Mouse (Mus musculus) ovary, postnatal 36 days (tissue): ENCODE data around the gene Fry.

Experiments
- DNase-seq: peaks from one replicate; pipeline ENCODE4 v3.0.0; 2022; ENCODE audit warnings: low spot score, mixed read lengths

Fry gene

GRCm38 (mm10) chr5:150118455-150119241 lies at the start of gene Fry:
Gene Fry (plus strand): TSS chr5:150118645.
- peak; percentile 93 for DNase-seq

- no peak for DNase-seq
These were observed 48.4 kb upstream of the Fry start for GRCm38 (mm10) chr5:150070086-150070485.

GRCm38 (mm10) chr5:150071738-150072137 lies 46.7 kb upstream of the Fry start:
- no peak for DNase-seq

- DNase-seq: no peak
These were observed 38.3 kb upstream of the Fry start for GRCm38 (mm10) chr5:150079866-150080797.

- no peak for DNase-seq
These were observed 35.7 kb upstream of the Fry start for GRCm38 (mm10) chr5:150082696-150083095.

- DNase-seq: no peak
These were observed 35.3 kb upstream of the Fry start for GRCm38 (mm10) chr5:150083190-150083589.

GRCm38 (mm10) chr5:150097620-150098019 lies 20.8 kb upstream of the Fry start:
- peak; percentile 31 for DNase-seq

- no peak for DNase-seq
These were observed 19.7 kb upstream of the Fry start for GRCm38 (mm10) chr5:150098754-150099153.

- DNase-seq: no peak
These were observed 16.7 kb upstream of the Fry start for GRCm38 (mm10) chr5:150101789-150102188.

- no peak for DNase-seq
These were observed 12.1 kb upstream of the Fry start for GRCm38 (mm10) chr5:150106358-150106757.

GRCm38 (mm10) chr5:150111236-150111635 lies 7.2 kb upstream of the Fry start:
- no peak for DNase-seq

GRCm38 (mm10) chr5:150114007-150114406 lies 4.4 kb upstream of the Fry start:
- DNase-seq: no peak

GRCm38 (mm10) chr5:150114778-150115177 lies 3.7 kb upstream of the Fry start:
- no peak for DNase-seq

- no peak for DNase-seq
These were observed 3.0 kb upstream of the Fry start for GRCm38 (mm10) chr5:150115271-150116092.

GRCm38 (mm10) chr5:150116216-150116905 lies 2.1 kb upstream of the Fry start:
- no peak for DNase-seq

GRCm38 (mm10) chr5:150116906-150117216 lies 1.6 kb upstream of the Fry start:
- no peak for DNase-seq

GRCm38 (mm10) chr5:150118124-150118454 lies 356 bp upstream of the Fry start:
- no peak for DNase-seq

GRCm38 (mm10) chr5:150120676-150121075 lies 2.2 kb downstream of the Fry start:
- no peak for DNase-seq

GRCm38 (mm10) chr5:150122095-150122494 lies 3.6 kb downstream of the Fry start:
- no peak for DNase-seq

GRCm38 (mm10) chr5:150122571-150122970 lies 4.1 kb downstream of the Fry start:
- DNase-seq: peak; percentile 27

GRCm38 (mm10) chr5:150125920-150126319 lies 7.5 kb downstream of the Fry start:
- no peak for DNase-seq

- DNase-seq: no peak
These were observed 10.0 kb downstream of the Fry start for GRCm38 (mm10) chr5:150128432-150128831.
